Mouse (Mus musculus) ES-E14 (cell line): ENCODE measurements around the gene H2afy. TPM values are rescaled to one million over a fixed set of nuclear protein-coding genes. Genes with fewer than 3 reads are reported as not detected.

Experiments
- DNase-seq: peaks from one replicate; pipeline ENCODE4 v3.0.0-alpha.2; 2013; ENCODE audit warnings: low read depth, low spot score
- H3K27ac ChIP-seq: 2 replicates; pipeline ENCODE4 v1.5.1; 2012; ENCODE audit warnings: low read depth, mild to moderate bottlenecking, low read length, moderate library complexity, mixed read lengths; ENCODE audit not compliant: poor library complexity, insufficient read depth, severe bottlenecking
- H3K36me3 ChIP-seq: 2 replicates; pipeline ENCODE4 v1.6.1; 2012; ENCODE audit warnings: mild to moderate bottlenecking, low read length, moderate library complexity, mixed read lengths; ENCODE audit not compliant: control insufficient read depth, poor library complexity, insufficient read depth, severe bottlenecking
- H3K4me1 ChIP-seq, 2 experiments: fragments of 150-350 bp in 1 of 2; sonication (generic) in 1 of 2; 2 replicates each; pipeline ENCODE4 v1.6.1; 2012; ENCODE audit warnings: low read length in 2 of 2, mild to moderate bottlenecking in 1 of 2, mixed read lengths in 1 of 2; ENCODE audit not compliant: control insufficient read depth in 2 of 2, insufficient read depth in 2 of 2, poor library complexity in 1 of 2
- H3K4me3 ChIP-seq, 2 experiments: fragments of 150-350 bp in 1 of 2; sonication (generic) in 1 of 2; 2 replicates each; pipeline ENCODE4 v1.5.1; 2012; ENCODE audit warnings: low read length in 2 of 2, low read depth in 1 of 2, mild to moderate bottlenecking in 1 of 2, mixed read lengths in 1 of 2; ENCODE audit not compliant: insufficient read depth in 1 of 2, poor library complexity in 1 of 2, severe bottlenecking in 1 of 2
- H3K9ac ChIP-seq: 2 replicates; pipeline ENCODE4 v1.6.1; 2012; ENCODE audit warnings: low read depth, mild to moderate bottlenecking, low read length, mixed read lengths; ENCODE audit not compliant: poor library complexity, insufficient read depth, severe bottlenecking
- H3K9me3 ChIP-seq: fragments of 150-350 bp; sonication (generic); 2 replicates; pipeline ENCODE4 v1.6.1; 2012; ENCODE audit warnings: low read depth, mild to moderate bottlenecking, low read length; ENCODE audit not compliant: control insufficient read depth, insufficient read depth
- CHD2 ChIP-seq: IDR thresholded peaks from 2 replicates; pipeline ENCODE4 v1.6.1; 2014; ENCODE audit warnings: mild to moderate bottlenecking, low read depth, low read length, inconsistent platforms
- HCFC1 ChIP-seq: IDR thresholded peaks from 2 replicates; pipeline ENCODE4 v1.6.1; 2012; ENCODE audit warnings: low read length, inconsistent platforms, borderline replicate concordance; ENCODE audit not compliant: insufficient read depth
- MAFK ChIP-seq: IDR thresholded peaks from 2 replicates; pipeline ENCODE4 v1.6.1; 2014; ENCODE audit warnings: mild to moderate bottlenecking, low read depth, low read length, inconsistent platforms; ENCODE audit not compliant: insufficient read depth
- ZC3H11A ChIP-seq: IDR thresholded peaks from 2 replicates; pipeline ENCODE4 v1.6.1; 2012; ENCODE audit warnings: low read depth, mild to moderate bottlenecking, inconsistent platforms, low read length, borderline replicate concordance
- ZNF384 ChIP-seq: IDR thresholded peaks from 2 replicates; pipeline ENCODE4 v1.6.1; 2012; ENCODE audit warnings: low read depth, low read length, inconsistent platforms
- in situ Hi-C, 2 experiments: fragments of 600-800 bp; cut with MboI; formaldehyde crosslinking; loops; one replicate each; pipeline ENCODE4 v1.15.1; 2025; ENCODE audit warnings: low sequenced_read_pairs in 2 of 2, inconsistent platforms in 1 of 2; ENCODE audit not compliant: unreplicated experiment in 2 of 2
- total RNA-seq: library from RNA; depleted of rRNA; stranded (reverse); fragments of 300-350 nt; gene quantifications from 2 replicates; pipeline ENCODE4 v1.2.3, GENCODE M21; 2012

Gene H2afy
- total RNA-seq, 1 experiment: 67.3 TPM

- TF ChIP-seq ZNF384 (no peak), ZC3H11A (no peak)
- no peaks in the 10 kb centered on the region for H3K9me3 ChIP-seq
Observed at GRCm38 (mm10) chr13:56135231-56136052, 719 bp downstream of the H2afy start.

DNA sequence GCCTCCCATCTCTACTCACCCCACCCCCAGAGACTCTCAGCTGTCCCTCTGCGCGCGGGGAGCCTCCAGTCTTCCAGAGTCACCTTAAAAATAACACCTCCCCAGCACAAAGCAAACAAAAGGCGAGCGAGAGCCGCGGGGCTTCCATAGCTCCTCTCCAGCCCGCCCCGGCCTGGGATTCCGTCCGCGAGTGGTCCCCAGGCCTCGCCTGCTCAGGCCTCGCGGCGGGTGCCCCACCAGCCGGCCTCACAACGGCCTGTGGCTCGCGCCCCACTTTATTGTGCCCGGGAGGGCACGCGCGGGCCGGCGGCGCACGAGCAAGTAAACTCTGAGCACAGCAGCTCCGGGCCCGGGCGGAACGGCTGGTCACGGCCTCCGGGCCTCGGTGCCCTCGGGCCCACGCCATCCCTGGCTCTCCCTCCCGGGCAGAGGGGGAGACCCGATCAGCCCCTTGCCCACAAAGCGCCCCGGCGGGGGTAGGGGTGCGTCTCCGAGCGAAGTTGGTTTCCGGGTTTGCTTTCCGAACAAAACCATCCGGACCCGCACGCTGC lies 1.5 kb downstream of the H2afy start:
- peaks cover 4% of the 10 kb centered on the region; the same call in 1 of the 2 replicates for H3K36me3 ChIP-seq
- H3K4me3 ChIP-seq: peak overlapping the region; percentile 77 to 91
- H3K27ac ChIP-seq: peak overlapping the region; percentile 36; the same call in 1 of the 2 replicates
- TF ChIP-seq CHD2 (no peak), HCFC1 (no peak; the same call in 1 of the 2 replicates), ZNF384 (no peak), ZC3H11A (no peak), MAFK (no peak)
- H3K9ac ChIP-seq: peak overlapping the region; percentile 91
- peaks cover 4 to 15% of the 10 kb centered on the region in 2 experiments; a peak in 3 of 4 replicates for H3K4me1 ChIP-seq
- no peaks in the 10 kb centered on the region for H3K9me3 ChIP-seq
- in situ Hi-C loops: no loop called here
- no peak for DNase-seq

More at GRCm38 (mm10) chr13:56135231-56136052, 719 bp downstream of the H2afy start:
- peak overlapping the region; percentile 77 to 91 for H3K4me3 ChIP-seq
- peak overlapping the region; percentile 54; the same call in 1 of the 2 replicates for H3K27ac ChIP-seq
- DNase-seq: no peak
- peaks cover 6 to 15% of the 10 kb centered on the region in 2 experiments; a peak in 3 of 4 replicates for H3K4me1 ChIP-seq
- H3K36me3 ChIP-seq: peaks cover 2% of the 10 kb centered on the region; the same call in 1 of the 2 replicates
- in situ Hi-C loops: no loop called here
- peak overlapping the region; percentile 91 for H3K9ac ChIP-seq

GRCm38 (mm10) chr13:56134031-56134430 lies 2.1 kb downstream of the H2afy start:
- peaks cover 4% of the 10 kb centered on the region; the same call in 1 of the 2 replicates for H3K36me3 ChIP-seq
- H3K9me3 ChIP-seq: no peaks in the 10 kb centered on the region
- H3K27ac ChIP-seq: no peak overlapping the region
- in situ Hi-C loops: no loop called here
- no peak for DNase-seq
- no peak for TF ChIP-seq ZC3H11A
- TF ChIP-seq ZNF384: no peak
- TF ChIP-seq MAFK: no peak
- no peak for TF ChIP-seq HCFC1
- TF ChIP-seq CHD2: no peak
- H3K9ac ChIP-seq: no peak overlapping the region
- peaks cover 4 to 16% of the 10 kb centered on the region in 2 experiments; a peak in 3 of 4 replicates for H3K4me1 ChIP-seq
- H3K4me3 ChIP-seq: peak overlapping the region; percentile 77 to 91

GRCm38 (mm10) chr13:56132941-56133340 lies 3.2 kb downstream of the H2afy start:
- H3K9me3 ChIP-seq: no peaks in the 10 kb centered on the region
- no peak overlapping the region for H3K4me3 ChIP-seq
- H3K9ac ChIP-seq: no peak overlapping the region
- in situ Hi-C loops: no loop called here
- DNase-seq: no peak
- no peak overlapping the region for H3K27ac ChIP-seq
- H3K4me1 ChIP-seq: peaks cover 4 to 22% of the 10 kb centered on the region in 2 experiments; a peak in 3 of 4 replicates
- TF ChIP-seq ZC3H11A: no peak
- no peak for TF ChIP-seq CHD2
- no peak for TF ChIP-seq HCFC1
- TF ChIP-seq MAFK: no peak
- TF ChIP-seq ZNF384: no peak
- H3K36me3 ChIP-seq: peaks cover 6% of the 10 kb centered on the region; the same call in 1 of the 2 replicates
